Mouse (Mus musculus) cerebellum, adult 11 months (tissue): ENCODE results near the gene Alkbh7.
A peak's percentile ranks its signal among the peaks of the same experiment; 100 is the strongest.

Source experiments
- DNase-seq: peaks from one replicate; pipeline ENCODE4 v3.0.0; 2022

The Alkbh7 gene

GRCm38 (mm10) chr17:56988441-56988840 is 8.7 kb upstream of the Alkbh7 start:
- DNase-seq = no peak

GRCm38 (mm10) chr17:56988921-56989430 is 8.2 kb upstream of the Alkbh7 start:
- DNase-seq = no peak

DNA sequence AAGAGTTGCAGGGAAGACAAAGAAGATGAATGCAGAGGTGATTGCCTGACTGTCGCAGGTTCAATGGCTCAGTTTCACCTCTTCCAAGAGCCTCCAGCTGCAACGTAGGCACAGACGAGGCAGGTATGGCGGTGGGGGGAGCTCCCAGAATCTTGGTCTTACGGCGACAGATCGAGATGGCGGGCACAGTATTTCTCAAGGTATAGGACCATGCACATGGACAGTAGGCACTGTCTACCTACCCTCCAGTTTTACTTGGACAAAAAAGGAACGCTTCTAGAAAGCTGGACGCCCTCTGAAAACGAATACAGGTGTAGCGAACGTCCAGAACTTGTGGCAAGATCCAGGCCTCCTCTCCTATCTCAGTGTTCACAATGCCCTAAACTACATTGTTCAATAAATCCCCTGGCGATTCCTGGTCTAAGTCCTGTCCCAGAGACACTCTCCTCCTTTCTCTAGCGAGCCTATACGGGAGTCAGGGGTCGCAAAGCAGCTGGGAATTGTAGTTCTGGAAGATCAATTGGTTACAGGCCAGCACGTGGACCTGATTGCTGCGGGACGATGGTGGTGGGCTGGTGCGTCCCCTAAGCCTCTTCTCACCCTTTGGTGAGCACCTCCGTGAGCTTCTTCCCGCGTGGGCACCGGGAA is 7.5 kb upstream of the Alkbh7 start:
- no peak for DNase-seq

DNA sequence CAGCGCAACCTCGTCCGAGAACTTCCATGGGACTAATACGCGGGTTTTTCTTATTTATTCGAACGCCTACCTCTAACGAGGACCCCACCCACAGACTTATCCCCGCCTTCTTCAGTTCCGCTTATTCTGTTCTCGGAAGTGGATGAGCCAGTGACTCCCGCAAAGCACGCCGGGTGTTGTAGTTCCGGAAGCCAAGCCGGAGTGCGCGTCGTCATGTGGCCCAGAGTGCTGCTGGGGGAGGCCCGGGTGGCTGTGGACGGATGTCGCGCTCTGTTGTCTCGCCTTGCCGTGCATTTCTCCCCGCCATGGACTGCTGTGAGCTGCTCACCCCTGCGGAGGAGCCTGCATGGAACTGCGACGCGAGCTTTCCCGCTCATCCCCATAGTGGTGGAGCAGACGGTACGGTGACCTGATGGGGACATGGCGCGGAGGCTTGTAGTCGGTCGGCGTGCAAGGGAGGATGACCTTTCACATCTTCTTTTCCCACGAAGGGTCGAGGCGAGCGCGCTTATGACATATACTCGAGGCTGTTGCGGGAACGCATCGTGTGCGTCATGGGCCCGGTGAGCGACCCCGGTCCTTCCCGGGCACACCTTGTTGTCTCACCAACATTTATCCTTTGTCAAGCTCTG is 6.9 kb upstream of the Alkbh7 start, which contains the start of gene Clpp:
Gene Clpp (plus strand): TSS at position 191 of the 632 bp plus-strand sequence.
- DNase-seq = peak; percentile 89

GRCm38 (mm10) chr17:56990966-56991365 is 6.2 kb upstream of the Alkbh7 start:
- DNase-seq = no peak

GRCm38 (mm10) chr17:56995046-56995445 is 2.1 kb upstream of the Alkbh7 start:
- no peak for DNase-seq

DNA sequence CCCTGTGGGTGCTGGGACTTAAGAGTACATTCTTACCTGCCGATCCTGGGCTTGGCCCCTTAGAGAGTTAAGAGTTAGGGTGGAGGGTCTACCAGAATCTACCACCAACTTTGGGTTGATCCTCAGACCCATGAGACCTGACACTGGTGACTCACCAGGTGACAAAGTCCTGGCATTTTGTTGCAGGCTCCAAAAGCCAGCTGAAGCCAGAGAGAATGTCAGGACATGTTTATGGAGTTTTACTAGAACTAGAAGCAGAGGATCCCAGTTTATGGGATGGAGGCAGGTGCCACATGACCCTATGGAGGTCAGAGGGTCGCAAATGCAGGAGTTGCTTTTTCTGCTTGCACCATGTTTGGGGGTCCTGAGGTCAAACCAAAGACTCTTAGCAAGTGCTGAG is 633 bp upstream of the Alkbh7 start:
- no peak for DNase-seq

DNA sequence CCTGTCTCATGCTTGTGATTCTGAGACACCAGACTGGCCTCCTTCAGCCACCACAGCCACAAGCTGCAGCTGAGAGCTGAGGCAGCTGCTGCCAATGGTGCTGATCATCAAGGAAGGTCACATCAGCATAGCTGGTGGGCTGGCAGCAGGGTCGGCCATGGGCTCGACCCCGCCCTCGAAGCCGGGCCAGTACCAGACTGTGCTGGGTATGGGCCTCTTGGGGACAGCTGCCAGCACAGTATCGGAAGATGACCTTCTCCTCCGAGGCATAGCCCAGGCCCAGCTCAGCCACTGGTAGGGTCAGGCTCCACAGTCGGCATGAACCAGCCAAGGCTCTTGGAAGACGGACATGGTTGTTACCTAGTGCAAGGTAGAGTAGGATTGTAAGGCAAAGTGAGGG is 2.3 kb downstream of the Alkbh7 start:
- no peak for DNase-seq

- no peak for DNase-seq
Measured at GRCm38 (mm10) chr17:56999968-57000609, 3.0 kb downstream of the Alkbh7 start, which contains the start of gene Pspn. TSS of gene Pspn (minus strand) at chr17:57000018.

- DNase-seq = no peak
Measured at GRCm38 (mm10) chr17:57001228-57001627, 4.1 kb downstream of the Alkbh7 start.

- DNase-seq = no peak
Measured at GRCm38 (mm10) chr17:57003994-57004393, 6.9 kb downstream of the Alkbh7 start.

- no peak for DNase-seq
Measured at GRCm38 (mm10) chr17:57007137-57007905, 10.2 kb downstream of the Alkbh7 start.

- no peak for DNase-seq
Measured at GRCm38 (mm10) chr17:57010911-57011235, 13.7 kb downstream of the Alkbh7 start.

- DNase-seq = peak; percentile 91
Measured at GRCm38 (mm10) chr17:57011236-57012141, 14.3 kb downstream of the Alkbh7 start, which contains the start of the genes Gtf2f1 and Gm17949. TSS of gene Gtf2f1 (minus strand) at chr17:57011288. TSS of gene Gm17949 (plus strand) at chr17:57011469.

GRCm38 (mm10) chr17:57012245-57012795 is 15.2 kb downstream of the Alkbh7 start:
- DNase-seq = peak; percentile 40

DNA sequence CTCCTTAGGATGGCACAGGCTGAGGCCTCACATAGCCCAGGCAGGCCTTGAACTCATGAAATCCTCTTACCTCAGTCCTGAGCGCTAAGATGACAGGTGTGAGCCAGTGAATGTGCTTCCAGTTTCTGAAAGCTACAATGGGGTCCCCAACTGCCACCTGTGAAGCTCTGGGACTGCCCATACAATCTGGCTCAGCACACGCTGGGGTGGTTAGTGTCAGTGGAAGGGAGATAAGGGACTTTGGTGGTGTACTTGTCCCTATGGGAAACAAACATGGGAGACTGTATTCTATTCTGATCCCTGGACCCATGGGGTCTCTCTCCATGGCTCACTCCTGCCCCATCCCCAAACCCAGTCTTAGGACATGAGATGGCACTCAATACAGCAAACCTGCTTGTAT is 22.6 kb downstream of the Alkbh7 start:
- DNase-seq = no peak

- no peak for DNase-seq
Measured at GRCm38 (mm10) chr17:57020960-57021359, 23.8 kb downstream of the Alkbh7 start.

GRCm38 (mm10) chr17:57027471-57027870 is 30.3 kb downstream of the Alkbh7 start:
- no peak for DNase-seq

GRCm38 (mm10) chr17:57029691-57030090 is 32.6 kb downstream of the Alkbh7 start:
- no peak for DNase-seq

- no peak for DNase-seq
Measured at GRCm38 (mm10) chr17:57030931-57031660, 34.0 kb downstream of the Alkbh7 start, which contains the start of gene Khsrp. TSS of gene Khsrp (minus strand) at chr17:57031522.
